Mouse (Mus musculus) thymus, postnatal 25 days (tissue): Measurements from ENCODE around the gene Syngap1.

Source experiments
- DNase-seq: peaks from one replicate; pipeline ENCODE4 v3.0.0; 2022

The Syngap1 gene

DNA sequence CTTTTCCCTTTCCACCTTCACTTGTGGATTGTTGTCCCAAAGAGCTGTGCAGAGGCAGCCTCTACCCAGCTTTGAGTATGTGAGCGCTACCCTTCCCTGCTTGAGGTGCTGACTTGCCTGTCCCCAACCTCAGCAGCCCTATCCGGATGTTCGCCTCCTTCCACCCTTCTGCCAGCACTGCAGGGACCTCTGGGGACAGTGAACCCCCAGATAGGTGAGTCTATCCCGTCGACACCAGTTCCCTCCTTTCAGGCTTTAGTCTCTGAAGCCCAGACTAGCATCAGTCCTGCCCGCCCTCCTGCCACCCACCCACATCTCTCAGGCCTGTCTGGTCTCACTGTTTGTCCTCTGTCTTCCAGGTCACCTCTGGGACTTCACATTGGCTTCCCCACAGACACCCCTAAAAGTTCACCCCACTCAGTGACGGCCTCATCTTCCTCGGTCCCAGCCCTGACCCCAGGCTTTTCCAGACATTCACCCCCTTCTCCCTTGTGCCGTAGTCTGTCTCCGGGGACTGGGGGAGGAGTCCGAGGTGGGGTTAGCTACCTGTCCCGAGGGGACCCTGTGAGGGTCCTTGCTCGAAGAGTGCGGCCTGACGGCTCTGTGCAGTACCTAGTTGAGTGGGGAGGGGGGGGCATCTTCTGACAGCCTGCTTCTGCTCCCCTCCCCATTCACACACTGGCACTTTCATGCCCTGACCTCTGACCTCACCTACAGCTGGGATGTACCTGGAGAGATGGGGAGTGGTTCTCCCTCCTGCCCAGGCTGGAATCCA, 3.9 kb upstream of the Syngap1 start:
- DNase-seq = no peak

DNA sequence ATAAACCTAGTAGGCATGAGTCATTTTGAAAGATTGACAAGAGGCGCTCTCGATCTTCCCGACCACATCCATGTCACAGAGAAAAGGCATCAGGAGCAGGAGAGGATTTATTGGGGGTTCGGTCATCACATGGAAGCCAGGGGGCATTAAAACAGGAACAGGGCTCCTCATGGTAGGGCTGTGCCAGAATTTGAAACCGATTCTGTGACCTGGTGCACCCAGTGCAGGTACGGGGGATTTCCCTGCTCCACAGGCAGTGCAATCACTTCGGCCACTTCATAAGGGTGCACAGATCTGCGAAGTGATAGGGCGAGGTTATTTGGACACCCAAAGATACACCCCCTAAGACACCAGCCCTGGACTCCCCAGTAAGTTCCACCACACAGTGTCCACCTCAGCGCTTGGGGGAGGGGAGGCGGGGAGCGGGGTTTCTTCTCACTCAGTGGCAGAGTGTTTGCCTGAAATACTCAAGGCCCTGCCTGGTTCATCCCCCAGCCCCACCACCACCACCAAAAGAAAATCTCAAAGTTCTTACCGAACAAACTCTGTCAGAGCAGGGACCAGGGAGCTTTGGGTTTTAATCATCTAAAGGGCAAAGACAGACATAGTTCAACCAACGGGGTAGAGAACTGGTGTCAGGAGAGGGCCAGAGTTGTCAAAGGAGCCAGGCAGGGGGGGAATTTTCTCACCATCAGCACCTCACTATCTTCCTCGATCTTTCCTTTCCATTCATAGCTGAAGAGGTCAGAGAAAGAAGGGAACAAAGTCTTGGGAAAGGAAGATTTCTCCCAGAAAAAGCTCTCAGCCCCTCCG, 3.0 kb upstream of the Syngap1 start:
- no peak for DNase-seq

DNA sequence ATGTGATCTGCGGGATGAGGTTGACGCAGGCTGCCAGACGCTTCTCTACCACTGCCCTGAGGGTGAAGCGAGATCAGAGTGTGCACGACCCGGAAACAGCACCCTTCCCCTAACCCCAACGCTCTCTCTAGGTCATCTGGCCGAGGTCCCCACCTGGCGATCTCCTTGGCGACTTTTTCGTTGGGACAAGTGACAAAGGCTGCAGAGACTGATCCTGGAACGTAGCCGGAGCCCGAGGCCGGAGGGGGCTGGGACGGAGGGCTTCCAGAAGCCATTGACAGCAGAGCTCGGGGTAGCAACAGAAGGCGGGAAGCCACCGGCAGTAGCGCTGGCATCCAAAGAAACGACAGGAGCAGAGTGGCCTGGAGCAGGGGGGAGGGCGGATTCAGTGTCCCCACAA, 2.3 kb upstream of the Syngap1 start:
- DNase-seq = no peak

DNA sequence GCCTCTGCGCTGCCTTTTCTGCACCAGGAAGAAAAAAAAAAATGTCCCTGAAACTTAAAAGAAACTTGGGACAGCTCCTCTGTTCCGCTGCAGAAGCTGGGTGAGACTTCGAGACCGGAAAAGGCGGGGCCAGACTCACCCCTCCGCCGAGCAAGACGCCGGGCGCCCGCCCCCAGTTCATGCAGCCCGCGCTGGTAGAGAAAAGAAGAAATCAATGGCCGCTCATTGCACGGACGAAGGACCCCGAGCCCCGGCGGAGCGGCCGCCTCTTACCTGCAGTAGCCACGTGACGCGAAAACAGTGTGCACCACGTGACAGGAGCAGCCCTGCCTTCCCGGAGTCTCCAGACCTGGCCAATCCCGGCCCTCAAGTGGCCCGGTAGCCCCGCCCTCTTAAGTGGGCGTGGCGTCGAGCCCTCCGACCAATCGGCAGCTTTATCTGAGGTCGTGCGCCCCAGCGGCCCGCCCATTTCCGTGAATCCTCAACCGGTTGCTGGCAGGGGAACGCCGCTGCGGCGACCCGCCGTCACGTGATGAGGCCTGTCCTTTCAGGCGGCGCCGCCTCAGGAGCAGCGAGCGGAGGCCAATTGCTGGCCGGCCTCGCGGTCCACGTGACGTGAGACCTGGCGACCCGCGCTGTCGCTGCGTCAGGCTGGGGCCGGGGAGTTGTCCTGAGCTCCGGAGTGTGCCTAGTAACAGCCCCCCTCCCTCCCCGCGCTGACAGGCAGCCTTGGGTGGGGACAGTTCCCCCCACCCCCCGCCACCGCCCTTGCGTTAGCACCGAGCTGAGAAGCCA, 1.7 kb upstream of the Syngap1 start, which contains the start of gene Cuta:
Gene Cuta (minus strand): TSS at position 392 of the 795 bp plus-strand sequence.
- peak; percentile 100 for DNase-seq

DNA sequence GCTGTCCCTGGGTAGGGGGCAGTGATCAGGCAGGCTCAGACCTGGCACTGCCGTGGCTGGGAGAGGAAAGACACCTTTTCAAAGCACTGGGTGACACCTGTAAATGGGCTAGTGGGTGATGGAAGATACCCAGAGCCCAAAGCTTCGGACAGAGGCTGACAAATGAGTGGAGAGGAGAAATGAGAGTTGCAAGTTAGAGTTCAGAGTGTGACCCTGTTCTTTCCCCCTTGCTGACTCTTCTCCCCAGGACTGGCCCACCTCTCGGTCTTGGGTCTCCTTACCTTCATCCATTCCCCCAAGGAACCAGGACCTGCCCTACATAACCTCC, 1.1 kb upstream of the Syngap1 start:
- DNase-seq = no peak

DNA sequence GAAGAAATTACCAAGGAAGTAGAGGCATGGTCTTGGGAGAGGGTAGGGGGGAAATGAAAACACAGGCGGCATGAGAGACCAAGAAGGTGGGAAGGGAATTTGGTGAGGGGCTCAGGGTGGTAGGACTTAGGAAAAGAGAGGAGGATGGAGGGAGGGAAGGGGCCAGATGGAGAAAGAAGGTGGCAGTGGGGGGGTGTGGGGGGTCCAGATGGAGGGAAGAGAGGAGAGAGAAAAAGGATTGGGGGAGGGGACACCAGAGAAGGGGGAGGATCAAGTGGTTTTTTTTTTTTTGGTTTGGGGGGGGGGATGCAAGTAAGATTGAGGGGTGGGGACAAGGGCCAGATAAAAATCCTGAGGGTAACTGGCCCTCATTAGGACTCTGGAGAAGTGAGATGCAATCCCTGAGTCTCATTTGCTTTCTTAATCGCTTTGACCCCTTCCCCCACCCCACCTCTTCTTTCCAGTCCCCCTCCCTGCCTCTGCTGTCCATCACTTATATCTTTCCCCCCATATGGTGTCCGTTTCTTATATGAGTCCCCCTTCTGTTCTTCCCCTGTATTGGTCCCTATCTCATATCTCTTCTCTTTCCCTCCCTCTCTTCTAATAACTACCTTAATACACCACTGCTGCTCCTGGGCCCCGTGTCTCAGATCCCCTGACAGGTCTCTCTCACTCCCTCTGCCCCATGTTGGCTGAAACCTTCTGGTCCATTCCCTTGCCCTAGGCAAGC, 953 bp downstream of the Syngap1 start:
- no peak for DNase-seq

DNA sequence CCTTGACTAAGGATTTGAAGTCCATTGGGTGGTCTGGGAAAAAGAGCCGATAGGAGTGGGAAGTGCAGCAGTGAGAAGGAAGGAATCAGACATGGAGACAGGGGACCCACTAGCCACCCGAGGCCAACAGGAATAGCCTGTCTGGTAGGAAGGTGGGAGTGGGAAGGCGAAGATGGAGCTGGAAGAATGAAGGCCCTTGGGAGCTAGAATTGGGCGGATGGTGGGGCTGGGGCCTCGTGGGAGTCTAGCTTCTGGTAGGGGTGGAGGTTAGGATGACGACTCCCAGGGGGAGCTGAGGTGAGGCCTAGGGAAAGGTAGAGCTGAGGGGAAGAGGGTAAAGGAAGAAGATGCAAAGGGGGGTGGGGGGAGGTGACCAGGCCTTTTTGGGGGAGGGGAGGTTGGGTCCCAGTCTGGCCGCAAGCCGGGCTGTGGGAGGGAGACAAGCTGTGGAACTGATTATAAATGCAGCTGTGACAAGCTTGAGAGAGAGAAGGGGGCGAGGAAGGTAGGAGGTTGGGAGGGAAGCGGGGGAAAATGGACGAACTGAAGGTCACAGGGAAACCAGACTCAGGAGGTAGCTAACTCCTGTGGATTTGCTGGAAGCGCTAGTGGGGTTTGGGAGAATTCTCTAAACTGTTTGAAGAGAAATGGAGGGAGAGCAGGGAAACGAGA, 4.9 kb downstream of the Syngap1 start:
- no peak for DNase-seq

DNA sequence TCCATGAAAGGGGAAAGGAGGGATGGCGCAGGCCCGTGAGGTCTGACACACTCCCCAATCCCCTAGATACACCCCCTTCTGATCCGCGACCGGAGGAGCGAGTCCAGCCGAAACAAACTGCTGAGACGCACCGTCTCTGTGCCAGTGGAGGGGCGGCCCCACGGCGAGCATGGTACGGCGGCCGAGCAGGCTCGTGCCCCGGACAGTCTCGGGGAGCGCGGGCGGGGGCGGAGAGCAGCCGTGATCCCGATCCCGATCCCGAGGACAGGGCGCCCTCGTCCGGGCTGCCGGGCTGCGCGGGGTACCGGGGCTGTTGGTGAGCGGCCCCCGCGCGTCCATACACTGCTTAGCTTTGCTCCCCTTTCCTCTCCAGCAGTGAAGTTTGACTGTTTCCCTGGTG, 5.5 kb downstream of the Syngap1 start:
- peak; percentile 32 for DNase-seq

DNA sequence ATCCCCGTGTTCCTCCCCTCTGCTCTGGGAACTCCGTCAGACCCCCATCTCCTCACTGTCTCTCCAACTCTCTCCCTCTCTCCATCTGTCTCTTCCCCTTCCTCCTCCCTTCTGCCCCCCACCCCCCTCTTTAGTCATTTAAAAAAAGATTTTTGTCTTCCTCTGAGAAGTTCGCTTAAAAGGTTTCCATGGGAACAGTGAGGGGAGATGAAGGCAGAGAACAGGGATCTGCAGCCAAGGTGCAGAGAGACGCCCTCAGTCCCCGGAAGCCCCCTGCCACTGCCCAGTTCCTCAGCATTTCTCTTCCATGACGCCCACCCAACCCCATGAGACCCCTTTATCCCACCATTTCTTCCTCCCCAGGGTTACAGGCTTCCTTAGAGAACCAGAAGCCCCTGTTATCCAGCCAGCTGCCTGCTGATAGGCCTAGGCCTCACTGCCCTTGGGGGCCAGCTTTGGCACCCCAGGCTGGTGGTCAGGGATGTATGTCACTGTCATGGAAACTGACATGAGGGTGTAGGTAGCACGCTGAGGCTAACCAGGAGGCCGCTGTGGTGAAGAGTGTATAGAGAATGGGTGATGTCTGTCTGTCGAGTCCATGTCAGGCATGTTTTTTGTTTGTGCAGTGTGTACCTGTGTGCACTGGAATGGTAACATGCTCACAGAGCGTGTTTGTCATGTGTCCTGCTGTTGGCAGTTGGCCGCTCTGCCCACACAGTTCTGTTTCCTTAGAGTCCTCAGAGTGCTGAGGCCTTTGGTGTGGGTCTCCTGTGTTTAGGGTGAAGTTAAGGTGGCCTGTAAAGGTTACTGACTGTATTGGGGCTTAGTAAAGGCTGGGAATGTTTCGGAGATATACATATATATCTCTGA, 6.4 kb downstream of the Syngap1 start:
- no peak for DNase-seq

DNA sequence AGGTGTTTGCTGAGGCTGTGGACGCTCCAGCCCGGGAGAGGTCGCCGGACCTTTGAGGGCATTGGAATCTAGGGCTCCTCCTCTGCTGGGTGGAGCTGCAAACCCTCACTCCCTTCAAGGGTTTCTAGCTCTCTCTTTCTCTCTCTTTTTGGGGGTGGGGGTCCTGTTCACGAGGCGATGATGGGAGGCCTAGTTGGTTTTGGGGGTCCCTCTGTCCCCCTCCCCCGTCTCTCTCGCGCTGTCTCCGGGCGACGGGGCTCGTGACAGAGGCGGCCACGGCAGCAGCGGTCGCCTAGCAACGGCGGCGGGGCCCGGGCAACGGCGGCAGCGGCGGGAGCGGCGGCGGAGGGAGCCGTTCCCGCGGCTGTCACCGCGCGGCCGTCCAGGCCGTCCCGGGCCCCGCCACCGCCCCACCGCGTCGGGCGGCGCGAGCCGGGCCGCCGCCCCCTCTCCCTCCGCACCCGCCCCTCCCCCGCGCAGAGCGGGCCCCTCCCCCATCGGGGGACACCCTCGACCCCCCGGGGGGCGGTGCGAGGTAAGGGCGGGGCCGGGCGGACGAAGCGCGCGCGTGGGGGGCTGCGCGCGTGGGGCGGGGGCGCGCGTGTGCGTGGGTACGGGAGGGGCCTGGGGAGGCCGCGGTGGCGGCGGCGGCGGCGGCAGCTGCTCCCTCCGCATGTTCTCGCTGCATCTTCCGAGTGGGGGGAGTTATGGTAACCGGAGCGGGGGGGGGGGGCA, 7.4 kb downstream of the Syngap1 start:
- peak; percentile 33 for DNase-seq

DNA sequence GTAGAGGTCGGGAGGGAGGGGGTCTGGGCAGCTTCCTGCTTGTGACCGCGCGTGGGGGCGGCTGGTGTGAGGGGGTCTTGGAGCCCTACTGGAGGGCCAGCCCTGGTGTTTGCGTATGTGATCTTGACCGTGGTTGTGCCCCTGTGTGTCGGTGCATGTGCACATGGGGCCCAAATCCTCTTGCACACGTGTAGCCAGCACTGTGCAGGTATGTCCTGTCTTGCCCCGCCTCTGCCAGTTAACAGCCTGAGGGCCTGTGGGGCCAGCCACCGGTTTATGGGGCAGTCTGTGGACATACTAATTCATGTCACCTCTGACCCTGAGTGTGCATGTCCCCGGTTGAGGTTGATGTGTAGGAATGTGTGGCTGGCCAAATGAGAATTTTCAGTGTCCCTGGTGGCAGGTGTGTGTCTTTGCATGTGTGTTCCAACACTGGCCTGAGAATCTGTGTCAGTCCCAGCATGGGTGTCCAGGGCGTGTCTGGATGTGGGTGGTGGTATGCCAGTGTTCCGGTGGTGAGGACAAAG, 8.1 kb downstream of the Syngap1 start:
- DNase-seq = no peak

DNA sequence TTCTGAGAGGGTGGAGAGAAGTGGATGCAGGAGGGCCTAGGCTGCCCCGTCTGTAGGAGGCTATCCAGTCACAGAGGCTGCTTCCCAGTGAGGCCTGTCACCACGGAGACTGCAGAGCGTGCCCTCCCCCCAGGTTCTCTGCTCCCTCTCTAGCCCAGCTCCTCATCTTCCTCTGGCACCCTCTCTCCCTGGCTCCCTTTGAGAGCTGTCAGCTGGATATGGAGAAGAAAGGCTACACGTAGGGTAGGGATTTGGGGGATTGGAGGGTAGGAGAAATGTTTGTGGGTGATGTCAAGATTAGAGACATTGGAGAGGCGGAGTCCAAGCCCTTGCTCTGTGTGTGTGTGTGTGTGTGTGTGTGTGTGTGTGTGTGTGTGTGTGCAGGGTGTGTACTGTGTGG, 8.8 kb downstream of the Syngap1 start:
- no peak for DNase-seq

DNA sequence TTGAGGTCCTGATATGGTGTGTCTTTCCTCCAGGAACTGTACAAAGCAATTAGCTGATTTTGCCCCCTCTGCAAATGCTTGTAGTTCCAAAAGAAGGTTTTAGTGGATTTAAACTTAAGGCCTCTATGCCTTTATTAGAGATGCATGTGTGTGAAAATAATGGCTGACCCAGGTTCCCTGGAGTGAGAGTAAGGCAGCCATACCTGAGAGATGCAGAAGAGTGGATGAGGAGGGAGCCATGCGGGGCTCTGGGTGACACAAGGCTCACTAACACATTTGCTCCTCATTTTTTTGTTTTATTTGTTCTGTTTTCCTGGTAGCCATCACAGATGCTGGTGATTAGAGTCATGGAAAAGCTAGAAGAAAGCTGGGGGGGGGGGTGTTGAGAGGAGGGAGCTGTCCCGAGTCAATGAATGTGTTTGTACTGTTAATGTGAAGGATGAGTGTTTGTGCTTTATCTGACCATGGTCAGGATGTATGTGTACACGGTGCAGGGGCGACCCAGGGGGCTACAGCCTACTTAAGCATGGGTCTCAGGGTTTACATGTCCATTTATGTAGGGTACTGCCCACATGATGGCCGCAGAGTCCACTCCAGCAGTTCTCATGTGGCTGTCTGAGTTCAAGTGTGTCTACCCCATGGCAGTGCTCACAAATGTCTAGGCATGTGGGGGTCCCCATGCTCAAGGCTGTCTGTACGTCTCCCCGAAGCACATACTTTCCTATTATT, 9.7 kb downstream of the Syngap1 start:
- no peak for DNase-seq

DNA sequence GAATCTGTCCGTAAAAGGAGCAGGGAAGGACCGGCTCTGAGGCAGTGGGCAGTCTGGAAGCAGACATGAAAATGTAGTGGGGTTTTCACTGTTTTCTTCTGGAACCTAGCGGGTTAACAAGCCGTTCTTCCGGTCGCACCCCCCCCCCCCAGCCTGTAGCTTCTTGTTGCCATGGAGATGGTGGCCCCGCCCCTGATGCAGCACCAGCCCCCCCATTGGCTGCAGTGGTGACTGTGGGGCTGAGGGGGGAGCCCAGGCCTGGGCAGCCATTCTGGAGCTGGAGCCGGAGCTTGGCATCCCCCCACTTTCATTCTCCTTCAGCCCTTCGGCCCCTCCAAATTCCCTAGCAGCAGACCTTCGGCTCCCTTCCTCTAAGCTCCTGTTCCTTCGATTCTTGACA, 10.4 kb downstream of the Syngap1 start:
- DNase-seq = peak; percentile 83

DNA sequence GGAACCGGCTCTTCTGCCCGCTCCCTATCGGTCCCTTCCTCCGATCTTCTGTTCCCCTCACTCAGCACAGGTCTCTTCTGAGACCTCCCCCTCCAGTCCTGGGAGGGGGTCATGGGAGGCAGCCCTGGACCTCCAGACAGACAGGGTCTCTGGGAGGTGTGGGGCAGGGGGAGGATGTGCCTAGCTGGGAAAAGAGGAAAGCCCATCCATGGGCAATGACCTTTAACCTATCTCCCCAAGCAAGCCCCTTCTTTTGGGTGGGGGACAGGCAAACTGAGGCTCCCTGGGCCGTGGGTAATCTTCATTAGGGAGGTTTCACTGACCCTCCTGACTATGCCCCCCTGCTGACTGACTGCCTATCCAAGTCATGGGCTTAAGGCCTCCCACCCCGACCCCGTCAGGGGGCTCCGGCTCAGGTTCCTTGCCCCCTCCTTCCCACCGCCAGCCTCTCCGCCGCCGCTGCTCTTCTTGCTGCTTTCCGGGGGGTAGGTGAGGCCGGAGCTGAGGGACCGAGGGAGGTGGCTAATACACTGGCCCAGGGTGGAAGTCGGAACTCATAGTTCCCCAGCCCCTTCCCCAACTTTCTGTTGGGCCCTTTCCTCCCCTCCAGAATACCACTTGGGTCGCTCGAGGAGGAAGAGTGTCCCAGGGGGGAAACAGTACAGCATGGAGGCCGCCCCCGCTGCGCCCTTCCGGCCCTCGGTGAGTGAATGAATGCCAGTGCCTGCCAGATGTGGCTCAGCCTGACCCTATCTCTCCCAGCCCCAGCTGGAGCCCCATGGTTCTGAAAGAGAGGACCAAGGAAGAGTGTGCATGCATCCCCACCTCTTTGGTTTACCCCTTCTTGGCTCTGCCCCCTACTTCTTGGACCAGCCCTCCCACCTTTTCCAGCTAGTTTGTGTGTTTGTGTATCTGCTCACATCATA, 11.2 kb downstream of the Syngap1 start:
- peak; percentile 41 for DNase-seq

DNA sequence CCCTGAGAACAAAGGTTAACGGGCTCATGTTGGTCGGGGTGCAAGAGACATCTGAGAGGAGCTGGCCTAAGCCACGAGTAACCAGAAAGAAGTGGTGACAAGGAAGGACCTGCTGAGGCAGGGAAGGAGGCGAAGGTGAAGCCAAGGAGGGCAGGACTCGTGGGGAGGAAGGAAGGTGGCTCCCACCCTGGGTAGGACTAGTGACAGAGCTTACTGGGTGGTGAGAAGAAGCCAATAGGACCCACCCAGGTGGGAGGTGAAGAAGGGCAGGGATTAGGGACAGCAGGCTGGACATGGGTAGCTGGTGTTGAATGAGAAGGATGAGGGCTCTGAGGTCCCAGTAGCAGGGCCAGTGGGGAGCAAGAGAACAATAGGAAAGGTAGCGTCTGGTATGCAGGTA, 12.1 kb downstream of the Syngap1 start:
- no peak for DNase-seq

DNA sequence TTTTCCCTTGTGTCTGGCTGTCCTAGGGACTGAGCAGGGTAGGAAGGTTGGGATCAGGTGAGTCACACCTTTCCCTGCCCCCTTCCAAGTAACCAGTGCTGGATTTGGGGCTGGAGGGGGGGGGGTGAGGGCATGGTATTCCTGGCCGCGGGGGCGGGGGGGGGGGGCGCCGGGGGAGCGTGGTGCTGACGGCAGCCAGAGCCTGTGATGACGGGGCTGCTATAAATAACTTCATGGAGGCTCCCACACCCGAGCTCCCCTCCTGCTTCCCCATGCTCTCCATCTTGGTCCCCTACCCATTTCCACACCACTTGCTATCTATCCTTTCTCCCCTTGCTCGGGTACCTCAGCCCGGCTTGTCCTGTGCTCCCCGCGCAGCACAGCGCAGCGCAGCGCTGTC, 12.7 kb downstream of the Syngap1 start:
- DNase-seq = no peak

DNA sequence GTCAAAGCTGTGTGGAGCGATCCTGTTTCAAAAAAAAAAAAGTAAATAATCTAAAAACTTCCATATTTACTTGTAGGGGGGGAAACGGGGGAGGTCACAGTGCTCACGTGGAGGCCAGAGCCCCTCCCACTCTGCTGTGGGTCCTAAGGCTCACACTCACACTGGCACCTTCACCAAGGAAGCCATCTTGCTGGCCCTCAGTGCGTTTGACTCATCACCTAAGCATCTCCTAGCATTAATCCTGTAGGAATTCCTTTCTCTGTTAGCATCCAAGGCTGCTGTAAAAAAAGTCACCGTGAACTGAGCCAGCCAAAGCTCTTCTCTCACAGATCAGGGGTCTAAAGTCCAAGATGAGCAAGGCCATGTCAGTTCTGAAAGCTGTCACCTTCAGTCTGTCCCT, 15.3 kb downstream of the Syngap1 start:
- DNase-seq = no peak
